Mouse (Mus musculus) embryonic fibroblast, embryonic 13.5 days (primary cell): ENCODE results near the gene Crybg1.

Source experiments
- CTCF ChIP-seq: IDR thresholded peaks from 2 replicates; pipeline ENCODE4 v1.5.1; 2011; ENCODE audit warnings: mild to moderate bottlenecking, control low read depth, low read length, moderate library complexity, borderline replicate concordance; ENCODE audit not compliant: insufficient read depth
- POLR2A ChIP-seq: IDR thresholded peaks from 2 replicates; pipeline ENCODE4 v1.6.1; 2011; ENCODE audit warnings: low read depth, mild to moderate bottlenecking, control low read depth, low read length, moderate library complexity

DNA sequence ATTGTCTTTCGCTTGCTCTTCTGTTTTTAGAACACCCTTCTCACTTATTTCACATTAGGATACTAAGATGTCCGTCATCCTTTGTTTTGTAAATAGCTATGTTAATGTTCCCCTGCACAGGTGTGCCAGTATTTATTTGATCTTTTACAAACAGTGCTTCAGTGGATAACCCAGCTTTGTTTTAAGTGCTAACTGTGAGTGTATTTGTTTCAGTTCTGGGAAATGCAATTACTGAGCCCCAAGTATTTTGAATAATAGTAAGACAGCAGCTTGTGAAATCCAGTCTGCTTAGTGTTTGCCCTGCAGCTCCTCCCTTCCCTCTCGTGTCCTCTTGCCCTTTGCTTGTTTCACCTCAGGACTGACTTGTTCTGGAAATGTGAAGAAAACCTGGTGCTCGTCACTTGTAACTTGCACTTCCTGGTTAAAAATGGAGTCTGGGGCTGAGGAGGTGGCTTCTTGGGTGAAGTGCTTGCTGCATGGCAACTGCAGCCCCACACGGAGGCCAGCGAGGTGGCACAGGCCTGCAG, 209.5 kb downstream of the Crybg1 start:
- TF ChIP-seq CTCF (no peak), POLR2A (no peak)
